Mouse (Mus musculus) intestine, postnatal 0 days (tissue): ENCODE measurements around the gene Lpin2. TPM values are rescaled to one million over a fixed set of nuclear protein-coding genes. Genes with fewer than 3 reads are reported as not detected.

Experiments
- ATAC-seq: fragments of 200-750 bp; cut with Nextera tagmentation; 2 replicates; pipeline ENCODE4 v1.8.0; 2017; ENCODE audit warnings: mild to moderate bottlenecking, moderate TSS enrichment, moderate library complexity
- H3K27ac ChIP-seq: fragments of 300-500 bp; sonication (generic); 2 replicates; pipeline ENCODE4 v1.5.1; 2014; ENCODE audit warnings: mild to moderate bottlenecking, low read depth, low read length, moderate library complexity
- H3K27me3 ChIP-seq: fragments of 300-500 bp; sonication (generic); replicated peaks from 2 replicates; pipeline ENCODE4 v1.6.1; 2014; ENCODE audit warnings: low read length, mixed read lengths; ENCODE audit not compliant: control insufficient read depth, insufficient read depth
- H3K36me3 ChIP-seq: fragments of 300-500 bp; sonication (generic); 2 replicates; pipeline ENCODE4 v1.6.1; 2014; ENCODE audit warnings: mild to moderate bottlenecking, moderate library complexity; ENCODE audit not compliant: control insufficient read depth, insufficient read depth
- H3K4me1 ChIP-seq: fragments of 300-500 bp; sonication (generic); replicated peaks from 2 replicates; pipeline ENCODE4 v1.6.1; 2014; ENCODE audit warnings: antibody characterized with exemption, low read length, mixed read lengths; ENCODE audit not compliant: control insufficient read depth, insufficient read depth
- H3K4me2 ChIP-seq: fragments of 300-500 bp; sonication (generic); replicated peaks from 2 replicates; pipeline ENCODE4 v1.6.1; 2014; ENCODE audit warnings: low read depth, mild to moderate bottlenecking, moderate library complexity
- H3K4me3 ChIP-seq: fragments of 300-500 bp; sonication (generic); 2 replicates; pipeline ENCODE4 v1.5.1; 2014; ENCODE audit warnings: low read depth, low read length
- H3K9ac ChIP-seq: fragments of 300-500 bp; sonication (generic); 2 replicates; pipeline ENCODE4 v1.6.1; 2014; ENCODE audit warnings: mild to moderate bottlenecking, low read depth, low read length
- H3K9me3 ChIP-seq: fragments of 300-500 bp; sonication (generic); 2 replicates; pipeline ENCODE4 v1.6.1; 2016; ENCODE audit warnings: mixed run types; ENCODE audit not compliant: control insufficient read depth
- CTCF ChIP-seq: sonication (generic); IDR thresholded peaks from 2 replicates; pipeline ENCODE4 v1.5.1; 2016; ENCODE audit warnings: low read depth, mild to moderate bottlenecking, control low read depth, antibody characterized with exemption, moderate library complexity
- WGBS: fragments of 180-500 bp; shearing (Covaris S2); extraction: QIAGEN DNeasy Blood & Tissue Kit; methylation state at CpG from one replicate; pipeline ENCODE4 v1.1.7; 2014; 5-methylcytosine and 5-hydroxymethylcytosine counted together
- polyA plus RNA-seq: library from polyadenylated mRNA; unstranded; fragments of >200 nt; fragmentation: Nextera tagmentation; extraction: Ambion mirVana; gene quantifications from 2 replicates; pipeline ENCODE4 v1.2.1, GENCODE M21; 2015

Lpin2 gene
- polyA plus RNA-seq, 1 experiment from 2014 or later: 22.2 TPM

GRCm38 (mm10) chr17:71137334-71137721, 45.0 kb upstream of the Lpin2 start:
- Histone ChIP-seq H3K4me3 (no peak overlapping the region), H3K9ac (no peak overlapping the region), H3K4me2 (no peak overlapping the region), H3K27ac (no peak overlapping the region), H3K27me3 (no peaks in the 10 kb centered on the region), H3K4me1 (no peaks in the 10 kb centered on the region), H3K9me3 (no peaks in the 10 kb centered on the region), H3K36me3 (no peaks in the 10 kb centered on the region)
- WGBS: 90% methylated on average over 2 of the region's 2 CpGs
- TF ChIP-seq CTCF: no peak
- ATAC-seq: no peak

- H3K4me3 ChIP-seq: no peak overlapping the region
- H3K27me3 ChIP-seq: no peaks in the 10 kb centered on the region
- no peak overlapping the region for H3K9ac ChIP-seq
- 82% methylated on average over 4 of the region's 4 CpGs for WGBS
- H3K9me3 ChIP-seq: no peaks in the 10 kb centered on the region
- no peaks in the 10 kb centered on the region for H3K36me3 ChIP-seq
- H3K27ac ChIP-seq: no peak overlapping the region
- ATAC-seq: no peak
- H3K4me1 ChIP-seq: no peaks in the 10 kb centered on the region
- no peak overlapping the region for H3K4me2 ChIP-seq
- TF ChIP-seq CTCF: no peak
Measured at GRCm38 (mm10) chr17:71142068-71142467, 40.3 kb upstream of the Lpin2 start.

GRCm38 (mm10) chr17:71143155-71143554, 39.2 kb upstream of the Lpin2 start:
- no peaks in the 10 kb centered on the region for H3K4me1 ChIP-seq
- no peak overlapping the region for H3K4me3 ChIP-seq
- H3K27ac ChIP-seq: no peak overlapping the region
- no peak overlapping the region for H3K9ac ChIP-seq
- 74% methylated on average over 4 of the region's 4 CpGs for WGBS
- peak; percentile 28; the same call in 1 of the 2 replicates for ATAC-seq
- peak; percentile 36 for TF ChIP-seq CTCF
- H3K27me3 ChIP-seq: no peaks in the 10 kb centered on the region
- H3K9me3 ChIP-seq: no peaks in the 10 kb centered on the region
- no peaks in the 10 kb centered on the region for H3K36me3 ChIP-seq
- H3K4me2 ChIP-seq: no peak overlapping the region

- TF ChIP-seq CTCF: no peak
- H3K27ac ChIP-seq: no peak overlapping the region
- no peak overlapping the region for H3K9ac ChIP-seq
- ATAC-seq: no peak
- no peaks in the 10 kb centered on the region for H3K9me3 ChIP-seq
- no peak overlapping the region for H3K4me2 ChIP-seq
- H3K27me3 ChIP-seq: no peaks in the 10 kb centered on the region
- no peak overlapping the region for H3K4me3 ChIP-seq
- 75% methylated on average over 19 of the region's 19 CpGs for WGBS
- no peaks in the 10 kb centered on the region for H3K36me3 ChIP-seq
- no peaks in the 10 kb centered on the region for H3K4me1 ChIP-seq
Measured at GRCm38 (mm10) chr17:71144322-71145116, 37.8 kb upstream of the Lpin2 start.

GRCm38 (mm10) chr17:71145248-71145961, 37.0 kb upstream of the Lpin2 start:
- Histone ChIP-seq H3K4me2 (no peak overlapping the region), H3K4me1 (no peaks in the 10 kb centered on the region), H3K27ac (no peak overlapping the region), H3K9ac (no peak overlapping the region), H3K36me3 (no peaks in the 10 kb centered on the region), H3K4me3 (no peak overlapping the region), H3K27me3 (no peaks in the 10 kb centered on the region), H3K9me3 (no peaks in the 10 kb centered on the region)
- ATAC-seq: no peak
- TF ChIP-seq CTCF: no peak
- WGBS: 83% methylated on average over 1 of the region's 1 CpGs

GRCm38 (mm10) chr17:71153356-71153755, 29.0 kb upstream of the Lpin2 start:
- Histone ChIP-seq H3K4me3 (no peak overlapping the region), H3K27ac (no peak overlapping the region), H3K27me3 (no peaks in the 10 kb centered on the region), H3K9ac (no peak overlapping the region), H3K9me3 (no peaks in the 10 kb centered on the region), H3K36me3 (no peaks in the 10 kb centered on the region), H3K4me2 (no peak overlapping the region), H3K4me1 (no peaks in the 10 kb centered on the region)
- WGBS: 58% methylated on average over 4 of the region's 4 CpGs
- no peak for TF ChIP-seq CTCF
- no peak for ATAC-seq
